ENCODE assay signal across 8 mouse cellular contexts in genomic region chrX:165326939-165327698, GRCm38 (mm10). TPM values are rescaled to one million over a fixed set of nuclear protein-coding genes. Genes with fewer than 3 reads are reported as not detected.
A peak's percentile ranks its signal among the peaks of the same experiment; 100 is the strongest.
DNase-seq lines count a peak whose midpoint lies in the region; ATAC-seq lines count a peak whose summit lies in the region.
"Had no signal": no experiment of that assay in that cellular context is flagged by ENCODE, and none has a peak within 500 bp of the region (broad histone marks: within the 10 kb centered on the region; RNA-seq: fewer than 3 reads in every experiment).

TSS of gene Glra2 (minus strand) at chrX:165327393.

- peak within 1 kb of the TSS; percentile 7; the same call in 1 of the 2 replicates for H3K4me3 ChIP-seq in forebrain, embryonic 11.5 days (ENCODE audit: low read depth, low read length)
- H3K4me3 ChIP-seq in midbrain, embryonic 14.5 days (replicated peaks; ENCODE audit: low read depth, low read length): peak within 1 kb of the TSS; percentile 34

- DNase-seq in left cerebral cortex, adult 8-10 months (ENCODE audit: low spot score in 2 of 2): no peak
- no peak for DNase-seq in left cerebral cortex, adult 18-20 months (ENCODE audit: low spot score in 2 of 2)
- DNase-seq in brain, adult 2 months (ENCODE audit: low read depth, low spot score): peak; percentile 20
- peak; percentile 62 for DNase-seq in forebrain, embryonic 11.5 days (ENCODE audit: low spot score)
- peak; percentile 49 for DNase-seq in kidney, postnatal 10 days
- peak; percentile 79 for DNase-seq in midbrain, embryonic 14.5 days
- no peak for DNase-seq in ovary, postnatal 36 days (ENCODE audit: low spot score)

- no peak within 1 kb of the TSS for H3K9ac ChIP-seq in forebrain, embryonic 11.5 days (ENCODE audit: low read length)
- H3K9ac ChIP-seq in midbrain, embryonic 14.5 days (replicated peaks; ENCODE audit: low read length): no peak within 1 kb of the TSS; the same call in 1 of the 2 replicates

- peak; percentile 70 for ATAC-seq in forebrain, embryonic 11.5 days (replicated peaks; ENCODE audit: low FRiP score)
- ATAC-seq in midbrain, embryonic 14.5 days (ENCODE audit: low FRiP score, low TSS enrichment): no peak

- no peaks in the 10 kb centered on the region for H3K27me3 ChIP-seq in forebrain, embryonic 11.5 days (ENCODE audit: control insufficient read depth, insufficient read depth, low read length)
- no peaks in the 10 kb centered on the region for H3K27me3 ChIP-seq in midbrain, embryonic 14.5 days (ENCODE audit: control insufficient read depth, insufficient read depth, low read length)

- no peaks in the 10 kb centered on the region for H3K4me1 ChIP-seq in forebrain, embryonic 11.5 days (replicated peaks; ENCODE audit: control insufficient read depth, insufficient read depth, low read length)
- H3K4me1 ChIP-seq in midbrain, embryonic 14.5 days (ENCODE audit: control insufficient read depth, insufficient read depth, low read length): no peaks in the 10 kb centered on the region

- H3K36me3 ChIP-seq in forebrain, embryonic 11.5 days (ENCODE audit: control insufficient read depth, insufficient read depth, low read length): no peaks in the 10 kb centered on the region
- H3K36me3 ChIP-seq in midbrain, embryonic 14.5 days (ENCODE audit: control insufficient read depth, insufficient read depth, low read length): no peaks in the 10 kb centered on the region

- no peak within 1 kb of the TSS for H3K27ac ChIP-seq in forebrain, embryonic 11.5 days (ENCODE audit: low read depth, low read length)
- H3K27ac ChIP-seq in midbrain, embryonic 14.5 days (replicated peaks; ENCODE audit: low read depth, low read length): peak within 1 kb of the TSS; percentile 57; the same call in 1 of the 2 replicates

- H3K9me3 ChIP-seq in forebrain, embryonic 11.5 days (ENCODE audit: control insufficient read depth, low read length): no peaks in the 10 kb centered on the region
- H3K9me3 ChIP-seq in midbrain, embryonic 14.5 days (ENCODE audit: control insufficient read depth, low read length): no peaks in the 10 kb centered on the region

- H3K4me2 ChIP-seq in forebrain, embryonic 11.5 days (ENCODE audit: low read depth, low read length, severe bottlenecking): peak within 1 kb of the TSS; percentile 49
- H3K4me2 ChIP-seq in midbrain, embryonic 14.5 days (ENCODE audit: low read length): peak within 1 kb of the TSS; percentile 61

- WGBS in forebrain, embryonic 11.5 days: 14% methylated on average over 12 of the region's 12 CpGs
- 11% methylated on average over 12 of the region's 12 CpGs for WGBS in midbrain, embryonic 14.5 days

RNA-seq across cellular contexts. Expression of gene Glra2, which starts in this region (rescaled TPM):
- total RNA-seq in left cerebral cortex, adult 8-10 months (2022): 10 to 100 TPM in 3 of 4 experiments, 1 to 10 TPM in 1; 9.9 to 15.3 (median 11.8) TPM
- total RNA-seq in left cerebral cortex, adult 18-20 months (2021): 10 to 100 TPM in 1 of 2 experiments, 1 to 10 TPM in 1; 7.4 to 12.4 TPM
- 0.08 and 0.29 TPM in 2 replicates for polyA plus RNA-seq in forebrain, embryonic 11.5 days (2014; fragmentation: Nextera tagmentation; extraction: Ambion mirVana)
- 8.7 and 21.8 TPM in 2 replicates for polyA plus RNA-seq in midbrain, embryonic 14.5 days (2014; fragmentation: Nextera tagmentation; extraction: Ambion mirVana)
- polyA plus RNA-seq: spleen, adult 2 months had no signal

Comparison
In these comparisons a context has a peak if more than half of its experiments do, and no peak if none do; other contexts are left out.
1. Peak in DNase-seq, ATAC-seq, H3K4me3 ChIP-seq and H3K4me2 ChIP-seq in forebrain, embryonic 11.5 days; RNA of the gene not detected or under 1 TPM.
2. DNase-seq: peak in brain, adult 2 months (single experiment), kidney, postnatal 10 days (single experiment) and midbrain, embryonic 14.5 days (single experiment); none in left cerebral cortex, adult 8-10 months (0 of 2), left cerebral cortex, adult 18-20 months (0 of 2) and ovary, postnatal 36 days (single experiment).